Mouse (Mus musculus): ENCODE results near the gene Rtraf. TPM values are rescaled to one million over a fixed set of nuclear protein-coding genes. Genes with fewer than 3 reads are reported as not detected.

Gene Rtraf
- total RNA-seq, 2 experiments from 2014 or later = 67.1 to 73.1 TPM

Other genes starting within 250 kb of the Rtraf start
- 10 to 100 TPM; 22.1 to 28.2 TPM for gene Gm2237, start 238.7 kb downstream of the Rtraf start, total RNA-seq (2021)
- gene Gm5458, start 221.2 kb downstream of the Rtraf start, total RNA-seq (2021) = not detected
- gene Nid2, start 72.6 kb downstream of the Rtraf start, total RNA-seq (2021) = 10 to 100 TPM; 22.7 to 24.8 TPM
- 100 to 1,000 TPM; 813 to 824 TPM for gene Gng2, start 153.8 kb upstream of the Rtraf start, total RNA-seq (2021)